Mouse (Mus musculus): ENCODE measurements around the gene Nampt. TPM values are rescaled to one million over a fixed set of nuclear protein-coding genes. Genes with fewer than 3 reads are reported as not detected.

Gene Nampt
- polyA plus RNA-seq, 1 experiment from 2014 or later = 28.3 TPM

GRCm38 (mm10) chr12:32853757-32854156 is 34.4 kb downstream of the Nampt start:
- H3K9ac ChIP-seq = no peak overlapping the region
- H3K9me3 ChIP-seq = no peaks in the 10 kb centered on the region
- H3K4me3 ChIP-seq = no peak overlapping the region
- 91% methylated on average over 5 of the region's 5 CpGs for WGBS
- no peaks in the 10 kb centered on the region for H3K4me1 ChIP-seq
- no peak overlapping the region for H3K27ac ChIP-seq
- ATAC-seq (ENCODE audit: borderline replicate concordance, extremely low read depth, low FRiP score, low TSS enrichment) = no peak
- no peak overlapping the region for H3K4me2 ChIP-seq
- 0 out of 2 replicates have a peak, but pooled peaks cover 12% of the 10 kb centered on the region for H3K36me3 ChIP-seq
- no peaks in the 10 kb centered on the region for H3K27me3 ChIP-seq

- H3K9ac ChIP-seq = no peak overlapping the region
- no peaks in the 10 kb centered on the region for H3K9me3 ChIP-seq
- WGBS = 77% methylated on average over 6 of the region's 6 CpGs
- H3K27me3 ChIP-seq = no peaks in the 10 kb centered on the region
- H3K36me3 ChIP-seq = 0 out of 2 replicates have a peak, but pooled peaks cover 12% of the 10 kb centered on the region
- H3K27ac ChIP-seq = no peak overlapping the region
- H3K4me3 ChIP-seq = no peak overlapping the region
- no peaks in the 10 kb centered on the region for H3K4me1 ChIP-seq
- no peak overlapping the region for H3K4me2 ChIP-seq
- no peak for ATAC-seq (ENCODE audit: borderline replicate concordance, extremely low read depth, low FRiP score, low TSS enrichment)
These were observed 35.5 kb downstream of the Nampt start for GRCm38 (mm10) chr12:32854866-32855265.

GRCm38 (mm10) chr12:32855398-32855797 is 36.1 kb downstream of the Nampt start:
- H3K27ac ChIP-seq = no peak overlapping the region
- no peak overlapping the region for H3K9ac ChIP-seq
- no peaks in the 10 kb centered on the region for H3K4me1 ChIP-seq
- H3K4me3 ChIP-seq = no peak overlapping the region
- no peaks in the 10 kb centered on the region for H3K27me3 ChIP-seq
- no peak for ATAC-seq (ENCODE audit: borderline replicate concordance, extremely low read depth, low FRiP score, low TSS enrichment)
- H3K36me3 ChIP-seq = 0 out of 2 replicates have a peak, but pooled peaks cover 8% of the 10 kb centered on the region
- 78% methylated on average over 4 of the region's 4 CpGs for WGBS
- no peaks in the 10 kb centered on the region for H3K9me3 ChIP-seq
- no peak overlapping the region for H3K4me2 ChIP-seq

GRCm38 (mm10) chr12:32856707-32857511 is 37.6 kb downstream of the Nampt start:
- Histone ChIP-seq H3K4me2 (no peak overlapping the region), H3K9me3 (no peaks in the 10 kb centered on the region), H3K36me3 (0 out of 2 replicates have a peak, but pooled peaks cover 4% of the 10 kb centered on the region), H3K27ac (no peak overlapping the region), H3K27me3 (no peaks in the 10 kb centered on the region), H3K9ac (no peak overlapping the region), H3K4me1 (no peaks in the 10 kb centered on the region), H3K4me3 (no peak overlapping the region)
- ATAC-seq (ENCODE audit: borderline replicate concordance, extremely low read depth, low FRiP score, low TSS enrichment) = no peak
- WGBS = 78% methylated on average over 14 of the region's 14 CpGs

GRCm38 (mm10) chr12:32858444-32858843 is 39.1 kb downstream of the Nampt start:
- H3K27ac ChIP-seq = peak overlapping the region; percentile 30; the same call in 1 of the 2 replicates
- no peak overlapping the region for H3K4me3 ChIP-seq
- H3K36me3 ChIP-seq = 0 out of 2 replicates have a peak, but pooled peaks cover 4% of the 10 kb centered on the region
- H3K27me3 ChIP-seq = no peaks in the 10 kb centered on the region
- no peak overlapping the region for H3K9ac ChIP-seq
- no peaks in the 10 kb centered on the region for H3K9me3 ChIP-seq
- H3K4me1 ChIP-seq = no peaks in the 10 kb centered on the region
- H3K4me2 ChIP-seq = no peak overlapping the region
- no peak for ATAC-seq (ENCODE audit: borderline replicate concordance, extremely low read depth, low FRiP score, low TSS enrichment)
- 43% methylated on average over 1 of the region's 1 CpGs for WGBS

GRCm38 (mm10) chr12:32860820-32861219 is 41.5 kb downstream of the Nampt start:
- Histone ChIP-seq H3K4me3 (no peak overlapping the region), H3K9ac (no peak overlapping the region), H3K9me3 (no peaks in the 10 kb centered on the region), H3K36me3 (no peaks in the 10 kb centered on the region), H3K4me2 (no peak overlapping the region), H3K4me1 (no peaks in the 10 kb centered on the region), H3K27me3 (no peaks in the 10 kb centered on the region), H3K27ac (no peak overlapping the region)
- no peak for ATAC-seq (ENCODE audit: borderline replicate concordance, extremely low read depth, low FRiP score, low TSS enrichment)
- WGBS = 66% methylated on average over 5 of the region's 5 CpGs

GRCm38 (mm10) chr12:32870815-32871214 is 51.5 kb downstream of the Nampt start:
- H3K27me3 ChIP-seq = no peaks in the 10 kb centered on the region
- no peaks in the 10 kb centered on the region for H3K9me3 ChIP-seq
- 87% methylated on average over 5 of the region's 5 CpGs for WGBS
- H3K9ac ChIP-seq = no peak overlapping the region
- no peak for ATAC-seq (ENCODE audit: borderline replicate concordance, extremely low read depth, low FRiP score, low TSS enrichment)
- H3K4me2 ChIP-seq = no peak overlapping the region
- H3K27ac ChIP-seq = no peak overlapping the region
- no peaks in the 10 kb centered on the region for H3K4me1 ChIP-seq
- no peaks in the 10 kb centered on the region for H3K36me3 ChIP-seq
- H3K4me3 ChIP-seq = no peak overlapping the region

- Histone ChIP-seq H3K27me3 (no peaks in the 10 kb centered on the region), H3K36me3 (no peaks in the 10 kb centered on the region), H3K4me1 (no peaks in the 10 kb centered on the region), H3K9me3 (no peaks in the 10 kb centered on the region), H3K9ac (no peak overlapping the region), H3K4me2 (no peak overlapping the region), H3K27ac (no peak overlapping the region), H3K4me3 (no peak overlapping the region)
- 85% methylated on average over 9 of the region's 9 CpGs for WGBS
- no peak for ATAC-seq (ENCODE audit: borderline replicate concordance, extremely low read depth, low FRiP score, low TSS enrichment)
These were observed 58.2 kb downstream of the Nampt start for GRCm38 (mm10) chr12:32877500-32877899.

- Histone ChIP-seq H3K27me3 (no peaks in the 10 kb centered on the region), H3K4me3 (no peak overlapping the region), H3K4me1 (no peaks in the 10 kb centered on the region), H3K36me3 (no peaks in the 10 kb centered on the region), H3K9me3 (no peaks in the 10 kb centered on the region), H3K9ac (no peak overlapping the region), H3K27ac (no peak overlapping the region), H3K4me2 (no peak overlapping the region)
- no peak for ATAC-seq (ENCODE audit: borderline replicate concordance, extremely low read depth, low FRiP score, low TSS enrichment)
- WGBS = 76% methylated on average over 11 of the region's 11 CpGs
These were observed 58.7 kb downstream of the Nampt start for GRCm38 (mm10) chr12:32877964-32878571.

GRCm38 (mm10) chr12:32879371-32879770 is 60.0 kb downstream of the Nampt start:
- Histone ChIP-seq H3K9ac (no peak overlapping the region), H3K4me2 (no peak overlapping the region), H3K9me3 (no peaks in the 10 kb centered on the region), H3K36me3 (no peaks in the 10 kb centered on the region), H3K4me3 (no peak overlapping the region), H3K4me1 (no peaks in the 10 kb centered on the region), H3K27me3 (no peaks in the 10 kb centered on the region), H3K27ac (no peak overlapping the region)
- WGBS = 74% methylated on average over 3 of the region's 3 CpGs
- no peak for ATAC-seq (ENCODE audit: borderline replicate concordance, extremely low read depth, low FRiP score, low TSS enrichment)

GRCm38 (mm10) chr12:32884356-32884755 is 65.0 kb downstream of the Nampt start:
- no peaks in the 10 kb centered on the region for H3K27me3 ChIP-seq
- ATAC-seq (ENCODE audit: borderline replicate concordance, extremely low read depth, low FRiP score, low TSS enrichment) = no peak
- H3K27ac ChIP-seq = no peak overlapping the region
- WGBS = 55% methylated on average over 9 of the region's 9 CpGs
- no peak overlapping the region for H3K4me3 ChIP-seq
- H3K36me3 ChIP-seq = no peaks in the 10 kb centered on the region
- no peak overlapping the region for H3K9ac ChIP-seq
- no peak overlapping the region for H3K4me2 ChIP-seq
- H3K9me3 ChIP-seq = no peaks in the 10 kb centered on the region
- no peaks in the 10 kb centered on the region for H3K4me1 ChIP-seq

GRCm38 (mm10) chr12:32885041-32885440 is 65.7 kb downstream of the Nampt start:
- no peak for ATAC-seq (ENCODE audit: borderline replicate concordance, extremely low read depth, low FRiP score, low TSS enrichment)
- no peaks in the 10 kb centered on the region for H3K27me3 ChIP-seq
- 55% methylated on average over 2 of the region's 2 CpGs for WGBS
- H3K4me2 ChIP-seq = no peak overlapping the region
- H3K9ac ChIP-seq = no peak overlapping the region
- no peaks in the 10 kb centered on the region for H3K4me1 ChIP-seq
- no peaks in the 10 kb centered on the region for H3K36me3 ChIP-seq
- no peak overlapping the region for H3K4me3 ChIP-seq
- no peak overlapping the region for H3K27ac ChIP-seq
- H3K9me3 ChIP-seq = no peaks in the 10 kb centered on the region
